Mouse (Mus musculus) kidney, postnatal 25 days (tissue): ENCODE measurements around the gene Gm44596.

Source experiments
- DNase-seq, 2 experiments: peaks; one replicate each; pipeline ENCODE4 v3.0.0; 2021; ENCODE audit warnings: mixed read lengths in 2 of 2

Gm44596 gene

DNA sequence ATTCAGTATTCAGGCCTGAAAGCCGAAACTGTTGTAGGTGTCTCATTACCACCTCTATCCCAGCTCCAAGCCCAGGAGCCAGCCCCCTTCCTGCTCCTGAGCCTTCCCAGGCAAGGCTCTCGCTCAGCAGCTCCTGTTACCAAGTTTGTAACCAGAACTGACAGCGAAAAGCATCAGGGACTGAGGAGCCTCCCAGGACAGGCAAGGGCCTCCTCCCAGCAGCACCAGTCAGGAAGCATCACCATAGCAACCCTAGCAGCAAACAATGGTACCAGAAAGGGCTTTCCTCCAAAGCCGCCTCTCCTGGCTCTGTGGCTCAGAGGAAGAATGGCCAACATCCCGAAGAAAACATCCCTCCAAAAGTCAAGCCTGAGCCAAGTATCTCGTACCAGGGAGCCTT, at the start of gene Gm44596, which contains the start of gene Tex52:
TSS of gene Gm44596 (plus strand) at position 312 of the 400 bp plus-strand sequence.
TSS of gene Tex52 (plus strand) at position 265 of the 400 bp plus-strand sequence.
- DNase-seq = peak; percentile 33 to 56

- DNase-seq = peak; percentile 70 to 87
Measured at GRCm38 (mm10) chr6:128334397-128335124, 40.7 kb upstream of the Gm44596 start.

DNA sequence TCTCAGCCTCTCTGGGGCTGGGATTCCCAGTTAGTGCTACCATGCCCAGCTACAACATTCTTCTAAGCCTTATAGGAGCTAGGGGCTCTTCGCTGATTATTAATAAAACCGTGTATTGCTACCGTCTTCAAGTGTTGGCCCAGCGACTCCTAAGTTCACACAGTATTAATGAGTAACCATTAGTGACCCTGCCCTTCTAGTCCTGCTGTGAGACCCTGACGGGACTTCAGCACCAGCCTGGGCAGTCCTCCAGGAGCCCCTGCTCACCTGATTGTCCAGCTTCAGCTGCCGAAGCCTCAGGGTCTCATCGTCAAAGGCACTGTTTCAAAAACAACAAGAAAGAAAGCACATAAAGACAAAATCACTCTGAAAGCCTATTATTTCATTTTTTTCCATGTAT, 37.8 kb upstream of the Gm44596 start:
- peak; percentile 58 to 73 for DNase-seq

GRCm38 (mm10) chr6:128338876-128339275, 36.4 kb upstream of the Gm44596 start:
- DNase-seq = no peak

- DNase-seq = no peak
Measured at GRCm38 (mm10) chr6:128341956-128342723, 33.2 kb upstream of the Gm44596 start.

DNA sequence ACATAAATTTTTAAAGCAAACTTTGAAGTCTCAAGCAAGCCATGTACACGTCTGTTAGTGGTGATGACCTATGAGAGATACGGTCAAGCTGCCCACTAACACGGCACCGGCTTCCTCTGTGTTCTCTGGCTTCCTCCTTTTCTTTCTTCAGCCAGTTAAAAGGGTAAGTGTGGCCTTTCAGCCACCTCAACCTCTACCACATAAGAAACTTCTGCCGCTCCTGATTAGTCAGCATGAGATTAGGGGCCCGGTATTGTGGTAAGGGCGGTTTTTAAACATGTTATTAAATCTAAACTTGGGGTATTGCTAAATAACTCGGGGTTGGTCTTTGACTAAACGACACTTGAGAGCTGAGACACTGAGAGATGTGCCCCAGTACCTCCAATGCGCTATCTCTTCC, 29.7 kb upstream of the Gm44596 start:
- no peak for DNase-seq

GRCm38 (mm10) chr6:128346782-128347181, 28.5 kb upstream of the Gm44596 start:
- no peak for DNase-seq

- no peak for DNase-seq
Measured at GRCm38 (mm10) chr6:128349711-128350110, 25.6 kb upstream of the Gm44596 start.

DNA sequence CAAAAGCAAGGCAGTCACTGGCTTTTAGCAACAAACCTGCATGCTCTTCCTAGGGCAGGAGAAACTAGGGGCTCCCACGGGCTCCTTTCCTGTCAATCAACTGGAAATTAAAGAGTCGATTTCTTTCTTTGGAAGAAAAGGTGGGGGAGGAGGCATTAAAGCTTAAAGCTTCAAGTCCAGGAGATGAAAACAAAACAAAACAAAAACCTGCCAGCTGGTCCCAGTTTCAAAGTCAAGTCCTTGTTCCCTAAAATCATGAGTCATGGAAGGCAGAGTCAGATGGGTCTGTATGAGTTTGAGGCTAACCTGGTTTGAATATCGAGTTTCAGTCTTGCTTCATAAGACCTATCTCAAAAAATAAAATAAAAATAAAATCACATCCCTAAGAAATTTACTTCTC, 21.2 kb upstream of the Gm44596 start:
- DNase-seq = no peak

GRCm38 (mm10) chr6:128355201-128355681, 20.1 kb upstream of the Gm44596 start:
- DNase-seq = peak; percentile 68 to 74

DNA sequence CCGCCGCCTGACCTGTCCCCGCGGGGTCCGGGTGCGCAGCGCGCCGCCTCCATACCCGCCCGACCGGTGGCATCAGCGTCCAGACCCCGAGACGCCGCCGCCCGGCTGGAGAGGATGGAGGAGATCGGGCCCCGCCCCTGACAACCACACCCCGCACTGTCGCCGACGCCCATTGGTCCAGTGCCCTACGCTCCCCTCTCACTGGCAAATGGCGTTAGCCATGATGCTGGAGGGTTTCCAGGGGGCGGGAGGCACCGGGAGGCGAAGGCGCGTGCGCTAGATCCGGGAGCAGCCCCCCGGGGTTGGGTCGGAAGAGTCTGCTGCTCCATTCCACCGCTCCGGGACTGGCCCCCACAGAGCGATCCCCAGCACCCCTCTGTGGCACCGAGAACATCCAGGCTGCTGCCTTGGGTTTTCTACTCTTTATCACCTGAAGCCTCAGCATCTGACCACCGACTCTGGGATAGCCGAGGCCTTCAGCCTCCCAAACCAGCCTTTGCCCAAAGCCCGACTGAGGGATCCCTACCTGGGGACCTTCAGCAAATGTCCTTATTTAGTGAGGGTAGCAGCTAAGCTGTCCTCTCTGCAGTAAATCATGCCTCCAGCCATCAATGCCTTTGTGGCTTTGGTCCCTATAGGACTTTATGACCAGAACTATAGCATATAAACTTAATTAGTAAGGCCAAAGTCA, 19.4 kb upstream of the Gm44596 start, which contains the start of gene Tulp3:
TSS of gene Tulp3 (minus strand) at position 126 of the 691 bp plus-strand sequence.
- peak; percentile 98 to 99 for DNase-seq

DNA sequence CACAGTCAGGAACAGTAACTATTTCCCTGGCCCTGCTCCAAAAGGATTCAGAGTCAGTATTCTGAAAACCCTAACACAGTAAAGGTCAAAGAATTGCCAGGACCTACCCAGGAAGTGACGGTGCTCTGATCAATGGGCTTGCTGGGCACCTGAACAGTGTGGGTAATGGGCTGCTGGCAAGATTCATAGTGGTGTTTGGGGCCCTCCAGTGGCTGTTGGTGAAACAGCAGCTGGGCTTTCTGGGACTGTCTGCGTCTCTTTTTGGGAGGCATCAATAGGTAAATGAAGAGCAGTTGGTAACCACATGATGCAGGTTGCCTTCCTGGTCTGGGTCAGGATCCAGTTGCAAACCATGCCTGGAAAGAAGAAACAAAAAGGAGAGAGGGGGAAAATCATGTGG, 16.3 kb upstream of the Gm44596 start:
- DNase-seq = peak; percentile 62 to 76

GRCm38 (mm10) chr6:128361901-128362300, 13.4 kb upstream of the Gm44596 start:
- DNase-seq = no peak

GRCm38 (mm10) chr6:128362381-128363006, 12.8 kb upstream of the Gm44596 start, which contains the start of the genes Rhno1 and Foxm1:
Gene Rhno1 (minus strand): TSS chr6:128362911.
Gene Foxm1 (plus strand): TSS chr6:128362967.
- DNase-seq = peak; percentile 88 to 94

GRCm38 (mm10) chr6:128363007-128363825, 12.1 kb upstream of the Gm44596 start:
- no peak for DNase-seq

GRCm38 (mm10) chr6:128364721-128365120, 10.6 kb upstream of the Gm44596 start:
- no peak for DNase-seq

GRCm38 (mm10) chr6:128366466-128366865, 8.8 kb upstream of the Gm44596 start:
- DNase-seq = no peak

DNA sequence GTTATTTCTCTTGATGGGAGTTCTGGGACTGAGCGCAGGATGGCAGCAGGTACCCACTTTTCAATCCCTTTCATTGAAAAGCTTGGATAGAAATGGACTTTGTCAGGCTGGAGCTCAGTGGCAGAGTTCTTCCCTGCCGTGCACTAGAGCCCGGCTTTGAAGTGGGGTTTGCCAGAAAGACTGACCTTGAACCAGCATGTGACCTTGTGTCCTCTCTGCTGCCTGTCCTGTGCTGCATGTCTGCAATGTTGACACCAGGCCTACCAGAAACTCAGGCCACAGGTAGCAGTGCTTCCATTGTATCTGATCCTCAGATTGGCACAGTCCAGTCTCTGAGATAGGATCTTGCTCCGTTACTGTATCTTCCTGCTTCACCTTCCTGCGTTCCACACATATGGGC, 5.3 kb upstream of the Gm44596 start:
- DNase-seq = no peak

- DNase-seq = no peak
Measured at GRCm38 (mm10) chr6:128376371-128377085, 1.2 kb downstream of the Gm44596 start.

GRCm38 (mm10) chr6:128379636-128380035, 4.3 kb downstream of the Gm44596 start:
- no peak for DNase-seq
